Mouse (Mus musculus): ENCODE data around the gene Hist1h4j. TPM values are rescaled to one million over a fixed set of nuclear protein-coding genes. Genes with fewer than 3 reads are reported as not detected.

Gene Hist1h4j
- total and polyA plus RNA-seq, 3 experiments = 1.8 to 936 (median 27.8) TPM

DNA sequence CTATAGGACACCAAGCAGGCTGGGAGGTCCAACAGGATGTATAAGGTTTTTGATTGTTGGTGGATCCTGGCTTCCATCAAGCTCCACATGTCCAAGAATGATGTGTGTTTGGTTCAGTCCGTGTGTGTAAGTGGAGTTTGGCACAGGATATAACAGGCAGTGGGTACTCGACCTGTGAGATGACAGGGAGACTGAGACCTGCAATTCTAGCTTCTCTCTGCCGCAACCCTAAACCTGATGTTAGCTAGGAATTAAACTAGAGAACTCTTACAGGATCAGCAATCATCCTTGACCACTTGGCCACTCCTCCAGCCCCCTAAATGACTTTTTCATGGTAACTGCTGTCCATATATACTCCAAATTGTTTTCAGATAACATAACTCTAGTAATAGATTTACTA lies 17.5 kb downstream of the Hist1h4j start:
- in situ Hi-C loops (cut with MboI; ENCODE audit: low pct_ligation_motif_present, low pct_unique_long_range_greater_than_20kb, low sequenced_read_pairs) (no loop called here), dilution Hi-C loops (cut with MboI; ENCODE audit: extremely low pct_ligation_motif_present, extremely low pct_unique_long_range_greater_than_20kb, low sequenced_read_pairs) (no loop called here)
- Histone ChIP-seq H3K4me1 (ENCODE audit: control insufficient read depth in 1 of 2, insufficient read depth in 2 of 2) (peaks cover 0 to 26% of the 10 kb centered on the region in 2 experiments; a peak in 2 of 4 replicates), H3K9ac (ENCODE audit: insufficient read depth, low read depth) (peak overlapping the region; percentile 92), H3K27me3 (replicated peaks) (no peaks in the 10 kb centered on the region), H3K27ac (ENCODE audit: insufficient read depth, low read depth) (peak overlapping the region; percentile 85), H3K4me3 (replicated peaks in 1 of 3; ENCODE audit: low read depth in 2 of 3, low read length in 2 of 3, poor library complexity in 1 of 3) (peak overlapping the region in 1 of 3 experiments; percentile 3), H3K9me3 (replicated peaks; ENCODE audit: low read length) (no peaks in the 10 kb centered on the region), H3K79me2 (replicated peaks; ENCODE audit: control insufficient read depth, extremely low read depth, insufficient read depth, poor library complexity, severe bottlenecking) (no peaks in the 10 kb centered on the region), H3K4me2 (ENCODE audit: insufficient read depth, low read depth, poor library complexity, severe bottlenecking) (peak overlapping the region; percentile 82; the same call in 1 of the 2 replicates), H3K36me3 (replicated peaks in 1 of 2; ENCODE audit: control insufficient read depth in 1 of 2, insufficient read depth in 1 of 2, low read length in 1 of 2) (no peaks in the 10 kb centered on the region)
- peak; percentile 51 for DNase-seq (ENCODE audit: extremely low read depth)
- TF ChIP-seq UBTF (IDR thresholded peaks at IDR 0.05; ENCODE audit: low read depth, low read length) = no peak
- TF ChIP-seq TBP (conservative IDR thresholded peaks at IDR 0.05; ENCODE audit: low read depth, low read length) = 0 out of 2 replicates have a peak, but pooled peaks have one; percentile 11

DNA sequence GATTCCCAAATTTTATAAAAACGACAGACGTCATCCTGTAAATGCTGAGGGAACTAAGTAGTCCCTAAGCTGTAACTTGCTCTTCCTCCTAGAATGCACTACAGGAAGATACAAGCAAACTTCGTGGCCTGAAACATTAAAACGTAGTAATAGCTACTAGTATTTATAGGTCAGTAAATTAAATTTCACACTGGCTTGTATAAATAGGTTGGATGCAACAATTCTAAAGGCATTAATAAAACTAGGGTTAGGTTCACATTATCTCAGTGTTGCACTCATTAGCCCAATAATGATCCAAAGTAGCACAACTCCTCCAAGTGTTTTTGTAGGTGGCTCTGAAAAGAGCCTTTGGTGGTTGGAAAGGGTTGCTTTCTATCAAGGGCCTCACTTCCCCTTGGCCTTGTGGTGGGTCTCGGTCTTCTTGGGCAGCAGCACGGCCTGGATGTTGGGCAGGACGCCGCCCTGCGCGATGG lies 18.2 kb downstream of the Hist1h4j start:
- dilution Hi-C loops (cut with MboI; ENCODE audit: extremely low pct_ligation_motif_present, extremely low pct_unique_long_range_greater_than_20kb, low sequenced_read_pairs) (no loop called here), in situ Hi-C loops (cut with MboI; ENCODE audit: low pct_ligation_motif_present, low pct_unique_long_range_greater_than_20kb, low sequenced_read_pairs) (no loop called here)
- H3K9me3 ChIP-seq (replicated peaks; ENCODE audit: low read length) = no peaks in the 10 kb centered on the region
- peak overlapping the region; percentile 3 to 36 (median 36) for H3K4me3 ChIP-seq (replicated peaks in 1 of 3; ENCODE audit: low read depth in 2 of 3, low read length in 2 of 3, poor library complexity in 1 of 3)
- peaks cover 0 to 26% of the 10 kb centered on the region in 2 experiments; a peak in 2 of 4 replicates for H3K4me1 ChIP-seq (ENCODE audit: control insufficient read depth in 1 of 2, insufficient read depth in 2 of 2)
- H3K27ac ChIP-seq (ENCODE audit: insufficient read depth, low read depth) = peak overlapping the region; percentile 98
- H3K36me3 ChIP-seq (replicated peaks in 1 of 2; ENCODE audit: control insufficient read depth in 1 of 2, insufficient read depth in 1 of 2, low read length in 1 of 2) = no peaks in the 10 kb centered on the region
- DNase-seq (ENCODE audit: extremely low read depth) = peak; percentile 67
- no peaks in the 10 kb centered on the region for H3K79me2 ChIP-seq (replicated peaks; ENCODE audit: control insufficient read depth, extremely low read depth, insufficient read depth, poor library complexity, severe bottlenecking)
- no peaks in the 10 kb centered on the region for H3K27me3 ChIP-seq (replicated peaks)
- H3K4me2 ChIP-seq (ENCODE audit: insufficient read depth, low read depth, poor library complexity, severe bottlenecking) = peak overlapping the region; percentile 82
- H3K9ac ChIP-seq (ENCODE audit: insufficient read depth, low read depth) = peak overlapping the region; percentile 92
- TF ChIP-seq ZMIZ1 (IDR thresholded peaks at IDR 0.05; ENCODE audit: low read depth, low read length) = peak; percentile 98
- TF ChIP-seq MAX (IDR thresholded peaks at IDR 0.05; ENCODE audit: low read length) = peak; percentile 34; the same call in 1 of the 2 replicates
- no peak for TF ChIP-seq CTCF (conservative IDR thresholded peaks at IDR 0.05 in 1 of 2, IDR thresholded peaks at IDR 0.05 in 1 of 2; ENCODE audit: low read depth in 2 of 2, low read length in 2 of 2)
- no peak for TF ChIP-seq TBP (conservative IDR thresholded peaks at IDR 0.05; ENCODE audit: low read depth, low read length)
- no peak for TF ChIP-seq TCF12 (IDR thresholded peaks at IDR 0.05; ENCODE audit: low read depth, low read length)
- TF ChIP-seq POLR2AphosphoS2 (IDR thresholded peaks at IDR 0.05; ENCODE audit: low read depth, low read length) = peak; percentile 99
- TF ChIP-seq JUN (IDR thresholded peaks at IDR 0.05; ENCODE audit: insufficient read depth, low read depth, low read length) = no peak
- TF ChIP-seq UBTF (IDR thresholded peaks at IDR 0.05; ENCODE audit: low read depth, low read length) = no peak
- peak; percentile 35; the same call in 1 of the 2 replicates for TF ChIP-seq HCFC1 (IDR thresholded peaks at IDR 0.05; ENCODE audit: low read depth, low read length)
- TF ChIP-seq GABPA (IDR thresholded peaks at IDR 0.05; ENCODE audit: insufficient replicate concordance, low read depth, low read length) = no peak
- TF ChIP-seq CHD2 (IDR thresholded peaks at IDR 0.05; ENCODE audit: low read length) = peak; percentile 74
- no peak for TF ChIP-seq MEF2A (IDR thresholded peaks at IDR 0.05; ENCODE audit: borderline replicate concordance, low read depth, low read length)
- TF ChIP-seq ZKSCAN1 (IDR thresholded peaks at IDR 0.05; ENCODE audit: borderline replicate concordance, low read depth, low read length) = no peak
- TF ChIP-seq SMC3 (IDR thresholded peaks at IDR 0.05; ENCODE audit: low read depth, low read length) = no peak
- peak; percentile 46 for TF ChIP-seq ZNF384 (IDR thresholded peaks at IDR 0.05; ENCODE audit: low read depth, low read length)
- peak; percentile 79 for TF ChIP-seq POLR2A (IDR thresholded peaks at IDR 0.05; ENCODE audit: low read depth, low read length)
- no peak for TF ChIP-seq IRF4 (IDR thresholded peaks at IDR 0.05; ENCODE audit: low read depth, low read length)
- TF ChIP-seq SIN3A (IDR thresholded peaks at IDR 0.05; ENCODE audit: low read length) = peak; percentile 86; the same call in 1 of the 2 replicates
- no peak for TF ChIP-seq ELF1 (IDR thresholded peaks at IDR 0.05; ENCODE audit: low read depth, low read length)
- no peak for TF ChIP-seq MAFK (IDR thresholded peaks at IDR 0.05; ENCODE audit: insufficient replicate concordance, low read length)
- TF ChIP-seq MAZ (IDR thresholded peaks at IDR 0.05; ENCODE audit: low read depth, low read length) = no peak
- TF ChIP-seq ZC3H11A (IDR thresholded peaks at IDR 0.05; ENCODE audit: low read depth, low read length) = no peak
- no peak for TF ChIP-seq USF2 (conservative IDR thresholded peaks at IDR 0.05; ENCODE audit: low read depth, low read length)
- peak; percentile 76; the same call in 1 of the 2 replicates for TF ChIP-seq E2F4 (IDR thresholded peaks at IDR 0.05; ENCODE audit: insufficient replicate concordance, low read depth, low read length)
- peak; percentile 96 for TF ChIP-seq CHD1 (IDR thresholded peaks at IDR 0.05; ENCODE audit: low read depth, low read length)
- TF ChIP-seq NRF1 (IDR thresholded peaks at IDR 0.05; ENCODE audit: low read depth, low read length) = no peak
- peak; percentile 47 for TF ChIP-seq NELFE (IDR thresholded peaks at IDR 0.05; ENCODE audit: low read depth, low read length)
- no peak for TF ChIP-seq PAX5 (IDR thresholded peaks at IDR 0.05; ENCODE audit: low read length)
- no peak; the same call in 1 of the 2 replicates for TF ChIP-seq JUND (conservative IDR thresholded peaks at IDR 0.05; ENCODE audit: low read depth, low read length)
- no peak; the same call in 1 of the 2 replicates for TF ChIP-seq MXI1 (IDR thresholded peaks at IDR 0.05; ENCODE audit: low read depth, low read length)
- peak; percentile 63; the same call in 1 of the 2 replicates for TF ChIP-seq MYC (IDR thresholded peaks at IDR 0.05; ENCODE audit: low read depth, low read length)
- peak; percentile 39; the same call in 1 of the 2 replicates for TF ChIP-seq ETS1 (conservative IDR thresholded peaks at IDR 0.05; ENCODE audit: low read depth, low read length)

Measured in CH12.LX (cell line).